Mouse (Mus musculus) Muller cell, postnatal 12 days (primary cell): ENCODE measurements at regions not wholly inside any gene's neighbourhood (a gene's known extent, or its start where the extent isn't known, plus 50 kb on each side); places are given as distances from the start of the nearest gene placed in this dataset.

Experiments
- DNase-seq: peaks from one replicate; pipeline ENCODE4 v3.0.0-alpha.2; 2015; ENCODE audit errors: inconsistent ontology term

GRCm38 (mm10) chr12:32434506-32435002 lies 56.0 kb downstream of the Ccdc71l start:
- peak; percentile 48 for DNase-seq

DNA sequence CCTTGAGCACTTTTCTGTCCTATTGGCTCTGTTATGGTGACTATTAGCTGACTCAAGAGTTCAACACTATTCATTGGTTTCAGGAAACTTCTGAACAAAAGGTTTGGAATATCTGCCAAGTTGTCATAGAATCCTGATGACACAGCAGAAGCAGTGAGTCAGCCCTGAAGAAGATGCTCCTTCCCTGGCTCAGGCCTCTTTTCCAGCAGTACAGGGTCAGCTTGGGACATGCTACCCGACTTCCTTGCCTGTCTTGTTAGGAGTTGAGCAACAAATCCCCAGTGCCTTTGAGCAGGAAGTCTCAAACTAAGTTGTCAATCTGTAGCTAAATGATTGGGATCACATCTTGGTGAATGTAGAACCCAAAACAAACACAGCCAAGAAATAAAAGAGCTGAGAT lies 56.6 kb downstream of the Ccdc71l start:
- peak; percentile 93 for DNase-seq

DNA sequence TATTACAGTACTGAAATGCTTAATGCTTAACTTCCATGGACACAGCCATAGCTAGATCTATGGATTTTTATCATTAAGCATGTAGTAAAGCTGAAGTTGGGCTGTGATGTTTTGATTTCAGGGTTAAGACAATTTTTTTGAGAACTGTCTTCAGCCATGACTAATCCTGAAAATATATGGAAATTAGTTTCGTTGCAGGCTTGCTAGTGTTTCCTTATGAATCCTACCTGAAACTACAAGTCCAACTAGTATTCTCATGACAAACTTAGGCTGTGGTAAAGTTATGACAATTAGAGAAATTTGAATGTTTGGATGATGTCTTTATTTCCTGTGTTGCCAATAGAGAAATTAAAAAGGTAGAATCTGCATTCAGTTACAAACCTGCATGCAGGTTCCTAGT lies 59.7 kb downstream of the Ccdc71l start:
- no peak for DNase-seq

DNA sequence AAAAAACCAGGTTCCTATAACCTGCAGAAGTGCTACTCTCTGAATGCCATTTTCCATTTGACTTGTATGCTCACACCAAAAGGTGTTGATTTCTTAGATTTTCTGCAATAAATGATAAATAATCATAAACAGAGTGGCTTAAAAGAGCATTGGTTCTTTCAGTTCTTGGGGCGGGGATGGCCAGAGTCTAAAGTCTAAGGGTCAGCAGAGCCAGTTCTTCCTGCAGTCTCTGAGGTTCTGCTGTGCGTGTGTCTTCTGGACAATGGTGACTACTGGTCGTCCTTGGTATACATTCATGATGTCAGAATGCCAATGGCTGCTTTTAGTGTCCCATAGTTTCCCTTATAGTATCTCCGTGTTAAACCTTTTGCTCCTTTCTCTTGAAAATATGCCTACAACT lies 66.3 kb downstream of the Ccdc71l start:
- DNase-seq: no peak

GRCm38 (mm10) chr12:32445874-32446273 lies 67.4 kb downstream of the Ccdc71l start:
- no peak for DNase-seq

GRCm38 (mm10) chr12:32449373-32449772 lies 70.9 kb downstream of the Ccdc71l start:
- no peak for DNase-seq

DNA sequence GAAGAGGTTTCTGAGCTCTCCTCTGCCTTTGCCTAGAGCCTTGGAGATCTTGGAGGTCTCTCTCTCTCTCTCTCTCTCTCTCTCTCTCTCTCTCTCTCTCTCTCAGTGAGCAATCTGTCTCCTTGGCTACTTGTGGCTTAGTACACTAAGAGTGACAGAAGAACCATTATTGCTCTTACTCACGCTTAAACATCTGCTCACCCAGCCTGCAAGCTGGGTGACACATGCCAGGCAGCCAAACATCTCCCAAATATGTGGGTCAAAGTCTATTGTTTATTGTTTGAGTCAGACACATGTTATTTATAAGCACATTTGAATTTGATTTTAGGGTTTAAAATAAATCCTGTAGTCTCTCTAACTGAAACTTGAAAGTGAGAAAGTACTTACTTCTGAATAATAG lies 72.7 kb downstream of the Ccdc71l start:
- DNase-seq: peak; percentile 82

- DNase-seq: peak; percentile 94
Measured at GRCm38 (mm10) chr12:32454794-32455193, 76.3 kb downstream of the Ccdc71l start.

DNA sequence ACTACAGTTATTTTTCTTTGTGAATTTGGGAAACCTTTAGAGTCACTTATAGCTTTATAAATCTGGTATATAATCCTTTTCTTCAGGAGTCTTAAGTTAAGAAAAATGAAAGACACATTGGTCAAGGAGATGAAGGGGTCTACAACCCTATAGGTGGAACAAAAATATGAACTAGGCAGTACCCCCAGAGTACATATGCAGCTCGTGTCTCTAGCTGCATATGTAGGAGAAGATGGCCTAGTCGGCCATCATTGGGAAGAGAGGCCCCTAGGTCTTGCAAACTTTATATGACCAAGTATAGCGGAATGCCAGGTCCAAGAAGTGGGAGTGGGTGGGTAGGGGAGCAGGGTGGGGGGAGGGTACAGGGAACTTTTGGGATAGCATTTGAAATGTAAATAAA lies 76.7 kb downstream of the Ccdc71l start:
- DNase-seq: peak; percentile 65

DNA sequence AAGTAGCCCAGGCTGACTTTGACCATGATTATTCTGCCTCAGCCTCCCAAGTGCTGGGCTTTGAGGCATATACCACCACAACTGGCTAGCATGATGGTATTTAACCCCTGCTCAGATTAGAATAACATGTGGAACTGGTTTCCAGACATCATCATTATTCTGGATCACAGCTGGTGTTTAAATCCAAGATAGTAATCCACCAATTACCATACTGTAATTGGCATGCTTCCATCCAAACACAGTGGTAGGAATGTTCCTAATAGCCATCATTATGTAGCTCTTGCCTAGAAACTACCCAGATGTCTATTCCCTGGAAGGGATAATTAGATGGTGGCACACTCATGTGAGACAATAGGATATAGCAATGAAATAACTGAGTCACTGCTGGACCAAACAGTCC lies 77.4 kb downstream of the Ccdc71l start:
- DNase-seq: peak; percentile 60

DNA sequence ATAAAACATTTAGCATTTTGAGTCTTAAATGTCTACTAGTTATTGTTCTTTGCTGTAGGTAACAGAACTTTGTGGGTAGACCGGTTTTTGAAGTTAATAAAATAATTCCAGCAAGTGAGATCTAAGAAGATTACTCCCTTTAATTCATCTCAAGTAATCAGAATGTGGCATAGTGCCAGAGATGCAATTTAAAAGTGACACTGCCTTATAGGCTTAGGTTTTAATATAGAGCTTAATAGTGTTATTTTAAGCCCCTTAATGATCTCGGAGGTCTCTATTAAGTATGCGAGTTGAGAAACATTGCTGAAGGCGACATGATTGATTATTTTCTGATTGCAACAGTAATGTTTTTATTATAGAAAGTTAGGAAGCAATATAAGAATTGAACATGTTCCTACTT lies 78.3 kb downstream of the Ccdc71l start:
- DNase-seq: no peak

GRCm38 (mm10) chr12:32458386-32458785 lies 79.9 kb downstream of the Ccdc71l start:
- no peak for DNase-seq

DNA sequence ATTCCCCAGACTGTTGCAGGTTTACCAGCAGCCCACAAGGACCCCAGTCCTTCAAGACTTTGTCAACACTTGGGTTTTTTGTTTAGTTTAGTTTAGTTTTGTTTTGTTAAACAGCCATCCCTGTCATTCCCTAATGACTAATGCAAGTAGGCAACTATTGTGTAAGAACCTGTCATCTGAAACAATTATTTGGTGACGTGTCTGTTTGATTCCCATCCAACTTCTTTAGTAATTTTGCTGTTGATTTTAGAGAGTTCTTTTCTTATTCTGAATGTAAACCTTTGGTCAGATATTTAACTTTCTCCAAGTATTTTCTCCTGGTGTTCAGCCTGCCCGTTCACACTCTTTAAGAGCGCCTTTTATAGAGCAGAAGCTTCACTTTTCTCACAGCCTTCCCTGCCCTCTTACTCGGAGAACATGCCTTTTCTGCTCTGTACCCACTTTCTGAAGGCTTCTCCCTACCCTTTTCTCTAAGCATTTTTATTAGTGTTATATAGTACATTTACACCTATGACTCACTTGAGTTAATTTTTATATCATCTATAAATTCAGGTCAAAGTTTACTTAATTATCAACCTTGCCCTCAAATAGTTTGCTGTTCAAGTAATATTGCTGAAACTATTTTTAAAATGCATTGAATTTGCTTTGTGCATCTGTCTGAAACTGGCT lies 82.0 kb downstream of the Ccdc71l start:
- DNase-seq: peak; percentile 72

DNA sequence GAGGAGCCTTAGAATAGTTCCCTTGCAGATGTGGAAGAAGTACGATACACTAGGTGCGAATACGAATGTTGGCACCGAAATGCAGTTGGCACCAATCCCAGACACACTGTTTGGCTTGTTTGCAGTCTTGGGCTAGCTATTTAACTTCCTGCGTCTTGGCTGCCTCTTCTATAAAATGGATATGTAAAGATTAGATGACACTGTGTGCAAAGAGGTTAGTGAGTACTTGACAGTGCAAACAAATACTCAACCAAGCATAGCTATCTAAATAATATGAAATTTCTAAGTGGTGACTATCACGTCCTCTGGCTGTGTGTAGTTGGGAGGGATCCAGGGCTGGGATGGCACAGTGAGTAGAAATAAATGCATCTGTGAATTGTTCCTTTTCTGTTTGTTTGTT lies 86.9 kb downstream of the Ccdc71l start:
- DNase-seq: peak; percentile 65

GRCm38 (mm10) chr12:32469863-32470262 lies 91.4 kb downstream of the Ccdc71l start:
- DNase-seq: no peak

DNA sequence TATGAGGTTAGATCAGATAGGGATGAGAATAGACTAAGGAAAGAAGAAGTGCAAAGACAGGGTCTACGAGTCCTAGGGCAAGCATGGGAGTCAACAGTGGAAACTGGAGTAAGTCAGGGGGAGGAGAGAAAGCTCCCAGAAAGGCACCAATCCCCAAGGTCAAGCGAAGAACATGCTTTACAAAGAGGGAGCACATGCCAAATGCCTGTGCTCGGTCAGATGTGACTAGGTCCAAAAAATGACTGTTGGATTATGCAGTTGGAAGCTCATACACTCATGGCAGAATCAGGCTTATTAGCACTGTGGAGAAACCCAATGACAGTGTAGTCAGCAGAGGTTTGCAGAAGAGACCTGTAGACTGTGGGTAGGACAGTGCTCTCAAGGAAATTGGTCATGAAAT lies 100.9 kb downstream of the Ccdc71l start:
- no peak for DNase-seq

- DNase-seq: no peak
Measured at GRCm38 (mm10) chr12:32480268-32480667, 101.8 kb downstream of the Ccdc71l start.

DNA sequence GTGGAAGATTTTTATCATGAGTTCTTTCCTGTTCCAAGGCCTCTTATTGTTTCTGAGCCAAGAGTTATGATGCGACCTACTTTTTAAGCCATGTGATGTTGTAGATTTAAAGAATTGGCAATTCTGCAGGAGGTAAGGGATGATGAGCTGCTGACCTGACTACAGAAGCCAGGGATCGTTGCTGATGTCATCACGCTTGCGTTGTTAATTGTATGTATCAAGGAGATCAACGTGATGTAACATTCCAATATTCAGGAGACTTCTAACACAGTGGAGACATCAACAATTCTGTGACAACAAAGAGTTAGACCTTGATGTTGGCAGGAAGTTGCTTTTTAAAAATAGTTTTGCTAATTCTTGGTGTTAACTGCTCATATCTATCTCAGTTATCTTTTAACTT lies 102.5 kb downstream of the Ccdc71l start:
- DNase-seq: no peak

GRCm38 (mm10) chr12:32482343-32482742 lies 103.8 kb downstream of the Ccdc71l start:
- DNase-seq: no peak

- no peak for DNase-seq
Measured at GRCm38 (mm10) chr12:32482777-32483176, 104.3 kb downstream of the Ccdc71l start.

- DNase-seq: no peak
Measured at GRCm38 (mm10) chr12:32486246-32486645, 107.7 kb downstream of the Ccdc71l start.

DNA sequence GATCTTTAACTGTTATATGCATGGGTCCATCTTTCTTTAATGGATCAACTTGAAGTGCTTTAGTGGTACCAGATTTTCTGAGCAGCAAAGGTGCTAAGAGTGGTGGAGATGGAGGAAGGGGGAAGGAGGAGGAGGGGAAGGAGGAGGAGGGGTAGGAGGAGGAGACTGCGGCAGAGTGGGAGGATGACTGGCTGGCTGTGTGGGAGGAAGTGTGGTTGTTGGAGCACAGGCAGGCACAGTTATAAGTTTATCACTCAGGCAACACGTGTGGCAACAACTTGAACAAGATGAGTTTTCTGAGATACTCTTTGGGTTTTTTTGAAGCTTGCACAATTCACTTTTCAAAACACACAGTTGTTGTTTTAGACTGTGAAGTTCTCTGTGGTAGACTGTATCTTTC lies 108.2 kb downstream of the Ccdc71l start:
- no peak for DNase-seq

- DNase-seq: no peak
Measured at GRCm38 (mm10) chr12:32487883-32488577, 109.5 kb downstream of the Ccdc71l start.

- DNase-seq: no peak
Measured at GRCm38 (mm10) chr12:32488578-32488892, 110.0 kb downstream of the Ccdc71l start.
